Mouse (Mus musculus): ENCODE results near the gene Elk4. TPM values are rescaled to one million over a fixed set of nuclear protein-coding genes. Genes with fewer than 3 reads are reported as not detected.

Gene Elk4
- polyA plus RNA-seq, 1 experiment from 2014 or later = 12.8 TPM

- H3K4me2 ChIP-seq = no peak overlapping the region
Observed at GRCm38 (mm10) chr1:131989476-131989875, 17.9 kb upstream of the Elk4 start.

GRCm38 (mm10) chr1:131990083-131990760 is 17.2 kb upstream of the Elk4 start:
- no peaks in the 10 kb centered on the region for H3K4me1 ChIP-seq
- ATAC-seq (ENCODE audit: extremely low read depth, insufficient number of reproducible peaks, low FRiP score, low TSS enrichment) = no peak
- H3K36me3 ChIP-seq = no peaks in the 10 kb centered on the region
- no peaks in the 10 kb centered on the region for H3K9me3 ChIP-seq
- no peak overlapping the region for H3K4me2 ChIP-seq
- WGBS = 72% methylated on average over 9 of the region's 9 CpGs
- H3K27me3 ChIP-seq (replicated peaks) = no peaks in the 10 kb centered on the region
- H3K9ac ChIP-seq = no peak overlapping the region
- H3K4me3 ChIP-seq = no peak overlapping the region
- H3K27ac ChIP-seq (replicated peaks) = no peak overlapping the region

More at GRCm38 (mm10) chr1:131989476-131989875, 17.9 kb upstream of the Elk4 start:
- no peak overlapping the region for H3K4me3 ChIP-seq
- WGBS = 74% methylated on average over 4 of the region's 4 CpGs
- H3K4me1 ChIP-seq = no peaks in the 10 kb centered on the region
- H3K9me3 ChIP-seq = no peaks in the 10 kb centered on the region
- no peaks in the 10 kb centered on the region for H3K27me3 ChIP-seq (replicated peaks)
- H3K9ac ChIP-seq = no peak overlapping the region
- no peak for ATAC-seq (ENCODE audit: extremely low read depth, insufficient number of reproducible peaks, low FRiP score, low TSS enrichment)
- H3K36me3 ChIP-seq = no peaks in the 10 kb centered on the region
- no peak overlapping the region for H3K27ac ChIP-seq (replicated peaks)

GRCm38 (mm10) chr1:131992561-131993001 is 14.8 kb upstream of the Elk4 start:
- H3K27ac ChIP-seq (replicated peaks) = no peak overlapping the region
- H3K4me1 ChIP-seq = no peaks in the 10 kb centered on the region
- no peak overlapping the region for H3K9ac ChIP-seq
- no peaks in the 10 kb centered on the region for H3K9me3 ChIP-seq
- H3K4me2 ChIP-seq = no peak overlapping the region
- WGBS = 74% methylated on average over 7 of the region's 7 CpGs
- H3K4me3 ChIP-seq = no peak overlapping the region
- H3K36me3 ChIP-seq = no peaks in the 10 kb centered on the region
- no peak for ATAC-seq (ENCODE audit: extremely low read depth, insufficient number of reproducible peaks, low FRiP score, low TSS enrichment)
- no peaks in the 10 kb centered on the region for H3K27me3 ChIP-seq (replicated peaks)

- Histone ChIP-seq H3K27me3 (replicated peaks) (no peaks in the 10 kb centered on the region), H3K9me3 (no peaks in the 10 kb centered on the region), H3K9ac (no peak overlapping the region), H3K4me1 (no peaks in the 10 kb centered on the region), H3K4me3 (no peak overlapping the region), H3K4me2 (no peak overlapping the region), H3K36me3 (no peaks in the 10 kb centered on the region), H3K27ac (replicated peaks) (no peak overlapping the region)
- 75% methylated on average over 12 of the region's 12 CpGs for WGBS
- no peak for ATAC-seq (ENCODE audit: extremely low read depth, insufficient number of reproducible peaks, low FRiP score, low TSS enrichment)
Observed at GRCm38 (mm10) chr1:131993169-131994040, 14.0 kb upstream of the Elk4 start.

GRCm38 (mm10) chr1:131995062-131995461 is 12.3 kb upstream of the Elk4 start:
- Histone ChIP-seq H3K27ac (replicated peaks) (no peak overlapping the region), H3K9me3 (no peaks in the 10 kb centered on the region), H3K9ac (no peak overlapping the region), H3K36me3 (no peaks in the 10 kb centered on the region), H3K4me2 (no peak overlapping the region), H3K4me1 (no peaks in the 10 kb centered on the region), H3K27me3 (replicated peaks) (no peaks in the 10 kb centered on the region), H3K4me3 (no peak overlapping the region)
- no peak for ATAC-seq (ENCODE audit: extremely low read depth, insufficient number of reproducible peaks, low FRiP score, low TSS enrichment)
- 26% methylated on average over 4 of the region's 4 CpGs for WGBS

GRCm38 (mm10) chr1:132000506-132000905 is 6.9 kb upstream of the Elk4 start:
- H3K4me2 ChIP-seq = no peak overlapping the region
- H3K4me3 ChIP-seq = no peak overlapping the region
- no peak overlapping the region for H3K27ac ChIP-seq (replicated peaks)
- ATAC-seq (ENCODE audit: extremely low read depth, insufficient number of reproducible peaks, low FRiP score, low TSS enrichment) = no peak
- H3K9ac ChIP-seq = no peak overlapping the region
- H3K27me3 ChIP-seq (replicated peaks) = no peaks in the 10 kb centered on the region
- H3K36me3 ChIP-seq = no peaks in the 10 kb centered on the region
- no peaks in the 10 kb centered on the region for H3K9me3 ChIP-seq
- H3K4me1 ChIP-seq = 0 out of 2 replicates have a peak, but pooled peaks cover 5% of the 10 kb centered on the region

GRCm38 (mm10) chr1:132001880-132002330 is 5.5 kb upstream of the Elk4 start:
- Histone ChIP-seq H3K4me2 (no peak overlapping the region), H3K27me3 (replicated peaks) (no peaks in the 10 kb centered on the region)

GRCm38 (mm10) chr1:132003111-132003510 is 4.3 kb upstream of the Elk4 start:
- H3K9ac ChIP-seq = no peak overlapping the region
- no peaks in the 10 kb centered on the region for H3K9me3 ChIP-seq
- H3K4me2 ChIP-seq = no peak overlapping the region
- 56% methylated on average over 2 of the region's 2 CpGs for WGBS
- no peak overlapping the region for H3K4me3 ChIP-seq
- H3K27ac ChIP-seq (replicated peaks) = peak overlapping the region; percentile 30; the same call in 1 of the 2 replicates
- H3K4me1 ChIP-seq = peaks cover 11% of the 10 kb centered on the region; the same call in 1 of the 2 replicates
- H3K27me3 ChIP-seq (replicated peaks) = no peaks in the 10 kb centered on the region
- H3K36me3 ChIP-seq = no peaks in the 10 kb centered on the region
- no peak for ATAC-seq (ENCODE audit: extremely low read depth, insufficient number of reproducible peaks, low FRiP score, low TSS enrichment)

More at GRCm38 (mm10) chr1:132001880-132002330, 5.5 kb upstream of the Elk4 start:
- Histone ChIP-seq H3K36me3 (no peaks in the 10 kb centered on the region), H3K4me3 (no peak overlapping the region), H3K4me1 (peaks cover 10% of the 10 kb centered on the region; the same call in 1 of the 2 replicates), H3K9ac (no peak overlapping the region), H3K27ac (replicated peaks) (no peak overlapping the region), H3K9me3 (no peaks in the 10 kb centered on the region)
- 78% methylated on average over 4 of the region's 4 CpGs for WGBS
- ATAC-seq (ENCODE audit: extremely low read depth, insufficient number of reproducible peaks, low FRiP score, low TSS enrichment) = no peak

GRCm38 (mm10) chr1:132003817-132004216 is 3.6 kb upstream of the Elk4 start:
- Histone ChIP-seq H3K27ac (replicated peaks) (peak overlapping the region; percentile 30; the same call in 1 of the 2 replicates), H3K36me3 (no peaks in the 10 kb centered on the region), H3K4me1 (peaks cover 14% of the 10 kb centered on the region), H3K27me3 (replicated peaks) (no peaks in the 10 kb centered on the region), H3K4me3 (no peak overlapping the region), H3K4me2 (no peak overlapping the region), H3K9ac (no peak overlapping the region), H3K9me3 (no peaks in the 10 kb centered on the region)
- 46% methylated on average over 1 of the region's 1 CpGs for WGBS
- ATAC-seq (ENCODE audit: extremely low read depth, insufficient number of reproducible peaks, low FRiP score, low TSS enrichment) = no peak

GRCm38 (mm10) chr1:132004574-132005180 is 2.7 kb upstream of the Elk4 start:
- H3K27ac ChIP-seq (replicated peaks) = no peak overlapping the region
- H3K4me2 ChIP-seq = no peak overlapping the region
- H3K9ac ChIP-seq = no peak overlapping the region
- H3K36me3 ChIP-seq = no peaks in the 10 kb centered on the region
- no peak overlapping the region for H3K4me3 ChIP-seq
- ATAC-seq (ENCODE audit: extremely low read depth, insufficient number of reproducible peaks, low FRiP score, low TSS enrichment) = no peak
- H3K4me1 ChIP-seq = peaks cover 23% of the 10 kb centered on the region
- H3K9me3 ChIP-seq = no peaks in the 10 kb centered on the region
- 72% methylated on average over 6 of the region's 6 CpGs for WGBS
- no peaks in the 10 kb centered on the region for H3K27me3 ChIP-seq (replicated peaks)

- H3K36me3 ChIP-seq = no peaks in the 10 kb centered on the region
- no peak overlapping the region for H3K9ac ChIP-seq
- 73% methylated on average over 1 of the region's 1 CpGs for WGBS
- no peak overlapping the region for H3K4me3 ChIP-seq
- no peak for ATAC-seq (ENCODE audit: extremely low read depth, insufficient number of reproducible peaks, low FRiP score, low TSS enrichment)
- no peak overlapping the region for H3K27ac ChIP-seq (replicated peaks)
- no peaks in the 10 kb centered on the region for H3K9me3 ChIP-seq
- peaks cover 27% of the 10 kb centered on the region for H3K4me1 ChIP-seq
- no peaks in the 10 kb centered on the region for H3K27me3 ChIP-seq (replicated peaks)
- no peak overlapping the region for H3K4me2 ChIP-seq
Observed at GRCm38 (mm10) chr1:132005466-132005865, 1.9 kb upstream of the Elk4 start.

Data from heart, embryonic 13.5 days (tissue).